Mouse (Mus musculus) adrenal gland, adult (tissue): ENCODE data around the gene Nop53.

Experiments
- DNase-seq, 2 experiments: peaks; one replicate each; pipeline ENCODE4 v3.0.0; 2022 to 2023; ENCODE audit warnings: low spot score in 1 of 2; ENCODE audit not compliant: inconsistent age in 2 of 2

The Nop53 gene

DNA sequence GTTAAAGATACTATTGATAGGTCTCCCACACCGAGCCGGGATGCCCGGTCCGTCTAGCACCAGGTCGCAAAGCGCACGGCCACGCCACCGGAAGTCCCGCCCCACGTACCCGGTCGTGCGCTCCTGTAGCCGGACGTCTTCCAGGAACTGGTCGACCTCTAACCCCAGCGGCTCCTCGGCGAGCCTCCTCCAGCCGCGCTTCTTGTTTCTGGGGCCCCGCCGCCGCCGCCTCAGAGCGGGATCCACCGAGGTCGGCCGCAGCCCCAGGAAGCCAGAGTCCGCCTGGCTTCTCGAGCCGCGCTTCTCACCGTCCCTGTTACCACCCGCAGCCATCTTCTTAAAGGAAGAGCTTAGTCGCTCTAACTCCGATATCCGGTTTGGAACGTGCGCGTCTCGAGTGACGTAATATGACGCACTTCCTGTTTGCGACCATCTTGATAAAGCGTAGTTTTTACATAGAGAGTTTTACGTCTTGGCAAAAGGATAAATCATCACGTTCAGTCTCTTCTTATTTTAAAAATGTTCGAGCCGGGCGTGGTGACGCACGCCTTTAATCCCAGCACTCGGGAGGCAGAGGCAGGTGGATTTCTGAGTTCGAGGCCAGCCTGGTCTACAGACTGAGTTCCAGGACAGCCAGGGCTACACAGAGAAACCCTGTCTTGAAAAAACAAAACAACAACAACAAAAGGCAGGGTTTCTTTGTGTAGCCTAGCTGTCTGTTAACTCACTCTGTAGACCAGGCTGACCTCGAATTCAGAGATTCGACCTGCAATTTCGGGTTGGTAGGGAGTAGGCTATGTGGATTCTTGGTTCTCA is at the start of gene Nop53:
Gene Nop53, minus strand, starts transcription at position 354 of the 816 bp plus-strand sequence.
- peak; percentile 95 to 99 for DNase-seq

DNA sequence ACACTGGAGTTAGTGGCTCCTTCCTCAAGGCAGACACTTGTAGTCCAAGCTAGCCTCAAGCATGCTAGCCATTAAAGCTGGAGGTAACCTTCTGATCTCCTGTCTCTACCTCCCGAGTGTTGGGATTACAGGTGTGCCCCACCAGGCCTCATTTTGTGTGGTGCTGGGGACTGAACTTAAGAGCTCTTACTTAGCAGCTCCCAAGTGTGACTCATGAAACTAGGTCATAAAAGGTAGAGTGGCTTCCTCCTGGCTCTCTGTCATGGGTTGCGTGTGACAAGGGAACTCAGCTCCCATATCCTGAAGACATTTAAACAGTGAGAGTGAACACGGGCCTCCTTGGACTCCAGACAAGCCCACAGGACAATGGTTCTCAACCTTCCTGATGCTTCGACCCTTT is 47.9 kb upstream of the Nop53 start:
- no peak for DNase-seq

DNA sequence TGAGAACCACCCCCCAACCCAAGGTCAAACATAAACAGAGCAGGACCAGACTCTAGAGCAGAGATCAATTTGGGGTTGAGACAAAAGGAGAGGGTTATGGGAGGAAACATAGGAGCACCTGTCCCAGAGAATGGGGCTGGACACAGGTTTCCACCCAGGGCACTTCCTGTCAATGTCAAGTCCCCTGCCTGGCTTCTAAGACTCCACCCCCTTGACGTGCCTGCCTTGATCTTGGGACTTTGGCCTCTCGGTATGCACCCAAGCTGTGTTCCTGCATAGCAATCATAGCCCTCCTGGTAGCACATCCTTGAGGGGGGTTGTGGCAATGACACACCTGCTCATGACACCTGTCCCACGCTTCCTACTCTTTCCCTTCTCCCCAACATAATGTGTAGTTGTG is 47.3 kb upstream of the Nop53 start:
- peak in 1 of 2 experiments; percentile 28 for DNase-seq

DNA sequence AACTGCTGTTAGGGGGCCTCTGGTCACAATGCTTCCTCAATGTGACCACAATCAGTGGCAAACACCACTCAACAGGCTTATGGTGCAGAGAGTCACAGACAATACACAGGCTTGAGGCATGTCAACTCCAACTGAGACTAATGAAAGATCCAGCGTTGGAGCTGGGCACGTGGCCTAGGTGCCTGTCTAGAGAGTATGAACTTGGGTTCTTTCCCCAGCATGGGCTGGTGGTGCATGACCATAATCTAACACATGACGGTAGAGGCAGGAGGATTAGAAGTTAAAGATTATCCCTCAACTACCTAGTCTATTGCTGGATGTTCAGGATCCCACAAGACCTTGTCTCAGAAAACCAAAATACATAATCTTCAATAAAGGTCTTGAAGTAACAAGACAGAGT is 45.9 kb upstream of the Nop53 start:
- DNase-seq = no peak

DNA sequence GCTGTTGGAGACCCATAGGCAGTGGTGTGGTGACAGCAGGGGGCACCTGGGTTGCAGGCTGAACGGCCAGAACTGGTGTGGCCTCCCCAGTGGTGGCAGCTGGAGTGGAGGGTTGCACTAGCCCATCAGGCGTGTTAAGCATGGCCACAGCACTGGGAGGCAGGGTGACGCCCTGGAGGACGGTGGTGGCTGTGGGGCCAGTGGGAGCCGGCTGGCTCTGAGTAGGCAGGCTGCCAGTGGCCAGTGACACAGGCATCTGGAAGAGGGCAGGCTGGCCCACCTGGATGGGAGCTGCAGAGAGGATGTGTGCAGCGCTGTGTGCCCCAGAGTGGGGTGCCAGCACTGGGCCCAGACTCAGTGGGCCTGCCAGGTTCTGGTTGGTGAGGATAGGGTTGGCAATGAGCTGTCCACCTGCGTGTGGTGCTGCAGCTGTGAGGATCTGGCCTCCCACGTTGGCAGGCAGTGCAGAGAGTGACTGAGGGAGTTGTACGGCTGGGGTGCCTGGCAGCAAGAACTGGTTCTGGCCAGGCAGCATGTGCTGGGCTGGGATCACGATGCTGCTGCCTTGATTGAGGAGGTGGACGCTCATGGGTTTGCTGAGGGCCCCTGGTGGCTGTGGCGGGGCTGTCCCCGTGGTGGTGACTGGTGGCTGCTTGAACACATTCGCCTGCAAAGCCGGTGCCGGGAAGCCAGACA is 41.9 kb upstream of the Nop53 start:
- peak in 1 of 2 experiments; percentile 27 for DNase-seq

DNA sequence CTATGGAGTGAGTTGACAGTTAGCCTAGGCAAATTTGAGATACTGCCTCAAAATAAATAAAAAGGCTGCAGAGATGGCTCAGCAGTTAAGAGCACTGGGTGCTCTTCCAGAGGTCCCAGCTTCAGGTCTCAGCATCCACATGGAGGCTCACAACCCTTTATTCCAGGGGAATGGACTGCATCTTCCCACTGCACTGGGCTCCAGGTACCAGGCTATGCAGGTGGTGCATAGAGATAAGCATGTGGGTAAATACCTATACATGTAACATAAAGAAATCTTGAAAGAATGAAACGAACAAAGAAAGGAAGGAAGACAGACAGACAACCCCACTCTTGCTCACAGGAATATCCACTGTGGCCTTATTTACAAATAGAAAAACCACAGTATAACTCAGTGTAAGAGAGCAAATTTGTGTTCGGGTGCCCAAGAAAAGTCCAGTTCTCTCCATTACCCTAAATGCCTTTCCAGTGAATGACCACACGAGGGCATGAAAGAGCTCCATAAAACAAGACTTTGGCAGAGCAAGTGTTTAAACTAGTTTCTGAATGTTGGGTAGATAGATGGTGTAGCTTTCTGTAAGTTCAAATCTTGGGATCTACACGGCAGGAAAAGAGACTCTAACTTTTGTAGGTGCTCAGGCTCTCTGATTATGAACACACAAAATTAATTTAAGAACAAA is 37.0 kb upstream of the Nop53 start:
- peak in 1 of 2 experiments; percentile 80 for DNase-seq

DNA sequence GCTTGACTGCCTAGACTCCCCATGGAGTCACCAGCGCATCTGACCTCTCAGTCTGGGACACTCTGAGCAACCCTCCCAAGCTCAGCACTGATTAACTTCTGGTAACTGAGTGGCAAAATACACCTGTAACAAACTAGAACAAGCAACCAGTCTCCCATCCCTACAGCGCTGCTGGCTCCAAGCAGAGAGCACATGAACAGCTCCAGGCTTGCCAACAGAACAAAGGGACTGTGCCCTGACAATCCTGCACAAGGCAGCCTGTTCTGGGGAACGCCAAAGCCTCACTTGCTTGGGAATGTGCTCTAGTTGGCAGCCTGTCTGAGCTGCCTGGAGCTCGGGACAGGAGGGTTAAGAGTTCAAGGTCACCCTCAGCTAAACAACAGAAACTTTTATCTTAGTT is 35.7 kb upstream of the Nop53 start:
- peak; percentile 67 for DNase-seq

DNA sequence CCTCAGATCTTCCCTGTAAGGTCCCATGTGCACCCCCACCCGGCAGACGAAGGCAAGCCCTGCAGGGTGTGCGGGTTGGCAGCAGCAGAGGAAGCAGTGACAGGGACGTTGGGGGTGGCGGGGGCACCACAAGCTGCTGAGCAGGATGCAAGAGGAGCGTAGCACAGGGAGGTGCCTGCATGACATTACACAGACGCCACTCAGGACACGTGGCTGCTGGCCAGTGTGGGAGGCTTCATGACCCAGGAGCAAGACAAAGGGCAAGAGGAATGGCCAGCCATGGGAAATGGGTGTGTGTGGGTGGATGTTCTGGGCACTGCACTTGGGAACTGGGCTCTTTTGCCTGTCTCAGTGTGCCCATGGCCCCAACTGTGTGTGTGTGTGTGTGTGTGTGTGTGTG is 34.4 kb upstream of the Nop53 start:
- peak; percentile 67 to 72 for DNase-seq

DNA sequence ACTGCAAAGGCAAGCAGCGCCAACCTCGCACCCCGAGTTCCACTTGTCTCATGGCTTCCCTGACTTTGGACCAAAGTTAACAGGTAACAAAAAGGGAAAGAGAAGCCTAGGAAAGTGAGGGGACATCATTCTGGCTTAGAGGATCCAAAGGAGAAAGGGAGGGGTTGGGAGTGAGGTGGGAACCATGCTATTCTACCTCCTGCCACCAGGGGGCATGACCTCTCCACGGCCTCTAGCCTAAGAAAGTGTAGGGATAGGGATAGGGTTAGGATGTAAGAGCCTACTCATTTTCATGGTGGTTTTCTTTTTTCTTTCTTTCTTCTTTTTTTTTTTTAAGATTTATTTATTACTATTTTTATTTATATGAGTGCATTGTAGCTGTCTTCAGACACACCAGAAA is 30.0 kb upstream of the Nop53 start:
- DNase-seq = peak; percentile 51 to 80

DNA sequence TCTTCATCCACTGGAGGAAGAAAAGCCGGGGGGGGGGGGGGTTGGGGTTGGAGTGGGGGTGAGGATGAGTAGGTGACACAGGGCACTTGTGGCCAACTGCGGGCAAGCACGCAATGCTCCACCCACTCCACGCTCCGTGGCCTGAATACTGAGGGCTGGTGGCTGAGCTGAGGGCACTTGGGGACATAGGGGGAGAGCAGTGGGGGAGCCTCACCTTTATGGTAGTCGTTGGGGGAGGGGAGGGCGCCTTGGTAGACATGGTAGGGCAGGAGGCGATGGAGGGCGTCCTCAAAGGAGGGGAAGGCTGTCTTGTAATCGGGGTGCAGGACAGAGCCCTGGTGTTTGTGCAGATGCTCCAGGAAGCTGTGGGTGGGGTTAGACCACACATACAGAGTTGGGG is 29.6 kb upstream of the Nop53 start:
- DNase-seq = peak in 1 of 2 experiments; percentile 37

DNA sequence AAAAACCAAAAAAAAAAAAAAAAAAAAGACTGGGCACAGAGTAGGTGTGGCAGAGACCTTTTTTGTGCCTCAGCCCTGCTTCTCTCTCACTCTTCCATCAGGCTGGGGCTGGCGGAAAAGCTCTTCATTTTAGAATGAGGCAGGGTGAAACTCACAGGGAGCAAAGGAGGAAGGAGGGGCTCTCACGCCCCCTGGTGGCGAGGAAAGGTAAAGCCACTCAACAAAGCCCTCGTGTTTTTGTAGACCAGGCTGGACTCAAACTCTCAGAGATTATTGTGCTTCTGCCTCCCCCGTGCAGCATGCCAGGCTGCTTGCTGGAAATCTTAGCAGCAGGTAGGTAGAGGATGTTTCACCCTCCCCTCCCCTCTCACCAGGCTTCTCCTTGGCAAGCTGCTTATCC is 28.8 kb upstream of the Nop53 start:
- peak; percentile 58 to 84 for DNase-seq

DNA sequence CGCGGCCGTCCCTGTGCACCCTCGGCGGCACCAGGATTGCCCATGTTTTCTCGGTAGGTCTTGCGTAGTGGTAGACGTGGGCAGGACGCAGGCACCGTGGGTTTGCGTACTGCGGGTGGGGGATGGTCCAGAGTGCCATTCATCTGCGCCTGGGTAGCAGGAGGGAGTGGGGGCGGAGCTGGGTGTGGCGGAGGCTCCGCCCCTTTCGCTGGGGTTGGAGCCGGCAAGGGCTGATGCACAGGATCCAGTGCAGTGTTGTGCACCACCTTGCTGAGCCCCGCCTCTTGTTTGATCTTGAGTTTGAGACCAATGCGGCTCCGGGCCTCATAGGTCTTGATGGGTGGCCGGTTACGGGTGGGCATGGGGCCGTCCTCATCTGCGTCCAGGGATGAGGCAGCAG is 26.4 kb upstream of the Nop53 start:
- DNase-seq = no peak

DNA sequence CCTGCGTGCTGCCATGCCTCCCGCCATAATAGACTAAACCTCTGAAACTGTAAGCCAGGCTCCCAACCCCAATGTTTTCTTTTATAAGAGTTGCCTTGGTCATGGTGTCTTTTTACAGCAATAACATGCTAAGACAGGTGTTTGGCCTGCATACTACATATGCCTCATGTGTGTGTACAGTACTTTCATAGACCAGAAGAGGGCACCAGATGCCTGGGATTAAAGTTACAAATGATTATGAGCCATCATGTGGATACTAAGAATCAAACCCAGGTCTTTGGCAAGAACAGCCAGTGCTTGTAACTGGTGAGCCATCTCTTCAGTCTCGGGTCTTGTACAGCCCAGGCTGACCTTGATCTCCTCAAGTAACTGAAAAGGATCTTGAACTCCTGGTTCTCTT is 23.8 kb upstream of the Nop53 start:
- no peak for DNase-seq

DNA sequence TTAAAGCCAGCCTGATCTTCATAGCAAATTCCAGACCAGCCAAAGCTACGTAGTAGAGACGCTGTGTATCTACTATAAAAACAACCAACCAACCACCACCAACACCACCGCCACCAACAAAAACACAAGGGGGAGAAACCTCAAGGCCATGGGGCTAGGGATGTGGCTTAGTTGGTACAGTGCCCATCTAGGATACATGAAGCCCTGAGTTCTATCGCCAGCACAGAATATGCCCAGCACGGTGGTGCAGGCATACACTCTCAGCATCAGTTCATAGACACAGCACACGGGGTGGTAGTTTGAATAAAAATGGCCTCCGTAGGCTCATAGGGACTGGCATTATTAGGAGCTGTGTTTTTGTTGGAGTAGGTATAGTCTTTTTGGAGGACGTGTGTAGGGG is 22.4 kb upstream of the Nop53 start:
- DNase-seq = no peak

DNA sequence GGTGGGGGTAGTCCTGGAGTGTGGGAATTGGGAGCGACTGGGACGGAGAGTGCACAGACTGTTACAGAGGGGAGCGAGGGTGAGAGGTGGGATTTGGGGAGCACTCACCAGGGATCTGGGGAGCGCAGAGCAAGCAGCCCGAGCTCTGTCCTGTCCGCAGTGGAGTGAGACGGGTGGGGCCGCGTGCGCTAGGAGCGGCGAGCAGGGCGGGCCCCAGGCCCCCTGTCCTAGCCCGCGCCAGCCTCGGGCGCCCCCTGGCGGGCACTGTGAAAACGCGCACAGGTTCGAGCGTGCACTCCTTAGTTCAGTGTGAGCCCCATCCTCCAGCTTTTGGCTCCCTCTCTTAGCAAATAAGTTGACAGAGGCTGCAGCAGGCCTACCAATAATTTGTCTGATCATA is 21.4 kb upstream of the Nop53 start, which contains the start of gene Ehd2:
Gene Ehd2, minus strand, starts transcription at position 256 of the 400 bp plus-strand sequence.
- peak; percentile 80 to 92 for DNase-seq

DNA sequence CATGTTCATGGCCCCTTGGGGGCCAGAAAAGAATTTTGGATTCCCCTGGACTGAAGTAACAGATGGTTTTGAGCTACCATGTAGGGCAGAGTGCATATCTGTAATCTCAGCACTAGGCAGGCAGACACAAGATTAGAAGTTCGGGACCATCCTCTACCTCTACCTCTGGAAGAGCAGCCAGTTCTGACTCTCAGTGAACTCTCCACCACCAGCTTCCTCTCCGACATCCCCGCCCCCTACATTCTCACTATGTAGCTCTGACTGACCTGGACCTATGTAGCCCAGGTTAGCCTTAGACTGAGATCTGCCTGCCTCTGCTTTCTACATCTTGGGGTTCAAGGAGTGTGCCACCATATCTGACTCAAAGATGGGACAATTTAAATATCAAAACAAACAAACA is 20.6 kb upstream of the Nop53 start:
- DNase-seq = peak in 1 of 2 experiments; percentile 8

DNA sequence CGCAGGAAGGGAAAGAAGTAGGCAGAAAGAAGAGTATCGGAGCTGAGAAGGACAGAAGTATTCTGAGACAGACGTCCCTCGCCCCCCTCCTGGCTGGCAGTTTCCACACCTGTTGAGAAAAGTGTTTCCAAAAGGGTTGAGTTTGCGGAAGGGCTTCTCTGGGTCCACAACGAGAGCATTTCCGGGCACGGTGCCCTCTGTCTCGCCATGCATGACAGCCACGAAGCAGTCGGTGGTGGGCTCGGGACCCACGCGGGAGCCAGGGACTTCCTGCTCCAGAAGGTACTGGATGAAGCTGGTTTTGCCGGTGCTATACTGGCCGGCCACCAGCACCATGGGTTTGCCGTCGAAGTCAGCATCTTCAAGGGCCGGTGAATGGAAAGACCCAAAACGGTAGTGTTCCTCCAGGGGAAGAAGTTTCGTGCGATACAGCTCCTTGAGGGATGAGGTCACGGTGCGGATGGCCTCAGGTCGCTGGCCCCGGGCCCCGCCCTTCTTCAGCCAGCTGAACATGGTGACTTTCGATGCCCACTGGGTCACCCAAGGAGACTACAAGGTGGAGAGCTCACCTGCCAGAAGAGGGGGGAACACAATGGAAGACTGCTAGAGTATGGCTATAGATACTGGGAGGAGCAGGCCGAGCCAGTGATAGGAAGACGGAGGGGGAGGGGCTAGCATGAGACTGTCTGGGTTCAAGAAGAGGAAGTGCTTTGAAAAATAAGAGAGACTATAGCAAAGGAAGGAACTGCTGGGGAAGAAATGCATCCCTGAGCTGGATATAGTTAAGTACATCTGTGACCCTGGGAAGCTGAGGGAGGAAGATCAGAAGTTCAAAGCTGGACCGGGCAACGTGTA is 18.2 kb upstream of the Nop53 start:
- no peak for DNase-seq

DNA sequence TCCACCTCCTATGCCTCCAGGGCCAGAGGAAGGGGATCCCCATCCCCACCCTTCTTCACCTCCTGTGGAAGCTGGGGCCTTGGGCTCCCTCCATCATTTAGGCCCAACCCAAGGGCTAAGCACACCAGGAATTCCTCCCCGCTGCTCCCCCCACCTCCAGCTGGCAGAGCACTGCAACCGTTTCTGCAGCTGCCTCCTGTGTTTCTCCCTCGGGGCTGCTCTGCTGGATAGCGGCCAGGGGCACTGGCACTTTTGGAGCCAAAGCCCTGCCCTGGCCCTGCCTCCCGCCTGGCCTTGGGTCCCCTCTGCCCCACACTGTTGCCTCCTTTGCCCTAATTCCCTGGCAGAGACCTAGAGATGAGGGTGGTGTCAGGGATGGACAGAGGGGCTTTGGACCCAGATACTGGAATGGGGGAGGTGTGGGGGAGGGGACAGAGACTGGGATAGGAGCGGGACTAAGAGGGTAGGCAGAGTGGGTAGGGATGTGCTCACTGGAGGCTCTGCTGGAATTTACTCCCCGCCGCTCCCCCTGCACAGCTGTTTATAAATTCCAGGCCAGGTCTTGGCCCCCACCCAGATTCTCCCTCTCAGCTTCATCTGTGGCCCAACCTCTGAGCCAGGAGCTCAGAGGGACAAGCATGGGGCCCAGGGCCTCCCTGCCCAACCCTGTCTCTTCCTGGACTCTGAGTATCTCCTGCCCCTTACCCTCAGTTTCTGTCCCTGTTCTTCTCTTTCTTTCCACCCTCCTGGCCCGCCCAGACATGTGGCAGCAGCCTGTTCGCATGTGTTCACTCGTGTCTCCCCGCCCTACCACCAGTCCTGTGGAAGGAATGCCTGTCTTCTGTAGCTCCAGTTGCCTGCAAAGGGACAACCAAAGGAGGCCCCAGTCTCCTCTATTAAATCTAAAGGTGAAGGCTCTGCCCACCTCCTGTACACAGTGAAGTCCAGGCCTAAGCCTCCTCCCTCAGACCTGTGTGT is 16.7 kb upstream of the Nop53 start:
- DNase-seq = peak; percentile 82 to 94

DNA sequence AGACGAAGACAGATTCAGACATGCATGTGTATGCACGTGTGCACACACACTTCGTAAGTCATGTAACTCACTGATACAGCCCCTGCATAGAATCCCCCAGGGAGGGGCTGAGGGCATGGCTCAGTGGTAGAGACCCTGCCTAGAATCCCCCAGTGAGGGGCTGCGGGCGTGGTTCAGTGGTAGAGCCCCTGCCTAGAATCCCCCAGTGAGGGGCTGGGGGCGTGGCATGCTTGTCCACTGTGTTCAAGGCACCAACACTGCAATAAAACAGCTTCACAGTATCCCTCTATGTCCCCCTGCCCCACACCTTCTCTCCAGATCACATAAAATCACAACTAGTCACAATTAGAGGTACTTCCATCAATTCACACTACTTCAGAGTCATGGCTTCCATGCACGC is 15.9 kb upstream of the Nop53 start:
- no peak for DNase-seq

DNA sequence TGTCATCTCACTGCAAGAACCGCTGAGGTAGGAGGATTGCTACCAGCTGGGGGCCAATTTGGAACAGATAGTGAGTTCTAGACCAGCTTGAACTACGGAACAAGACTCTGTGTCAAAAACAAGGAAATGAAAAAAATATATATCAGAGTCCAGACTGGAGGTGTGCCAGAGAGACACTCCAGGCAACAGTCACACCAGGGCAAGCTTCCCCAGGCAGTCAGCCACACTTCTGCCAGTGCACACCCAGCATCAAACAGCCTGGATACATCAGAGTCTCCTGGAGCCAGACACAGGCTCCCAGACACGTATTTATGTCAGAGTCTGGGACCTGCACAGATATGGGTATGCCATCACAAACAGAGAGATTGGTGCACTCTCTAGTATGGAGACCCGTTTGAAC is 15.4 kb upstream of the Nop53 start:
- peak; percentile 4 to 52 for DNase-seq
